30 mouse cellular contexts compared by ENCODE assay signal in the genomic region with DNA sequence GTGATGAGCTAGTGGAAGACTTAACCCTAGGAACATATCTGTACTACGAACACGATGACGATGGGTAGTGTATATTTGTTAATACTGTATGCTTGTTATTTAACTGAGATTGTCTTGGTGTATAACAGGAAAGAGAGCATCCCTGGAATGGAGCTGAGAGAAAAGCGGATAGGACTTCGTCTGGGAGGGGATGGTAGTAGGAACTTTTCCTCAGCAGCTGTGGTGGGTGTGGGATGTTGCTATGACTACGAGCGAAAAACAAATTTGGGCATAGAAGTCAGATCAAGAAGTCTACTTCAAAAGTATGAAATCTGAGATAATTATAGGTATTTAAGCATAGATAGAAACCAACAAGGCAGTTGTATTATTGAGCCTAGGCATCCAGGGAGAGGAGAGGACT. TPM values are rescaled to one million over a fixed set of nuclear protein-coding genes. Genes with fewer than 3 reads are reported as not detected.
DNase-seq lines count a peak whose midpoint lies in the region; ATAC-seq lines count a peak whose summit lies in the region.
"Had no signal": no experiment of that assay in that cellular context is flagged by ENCODE, and none has a peak within 500 bp of the region (broad histone marks: within the 10 kb centered on the region; RNA-seq: fewer than 3 reads in every experiment).

No protein-coding gene starts in this region.

- H3K9ac ChIP-seq in kidney, embryonic 16.5 days (replicated peaks; ENCODE audit: low read length), result no peak overlapping the region
- H3K9ac ChIP-seq: embryonic facial prominence, embryonic 13.5 days; embryonic facial prominence, embryonic 15.5 days; forebrain, embryonic 12.5 days had no signal

- WGBS in kidney, embryonic 16.5 days, result 92% methylated on average over 7 of the region's 7 CpGs

- H3K27ac ChIP-seq in kidney, embryonic 16.5 days (ENCODE audit: low read length), result no peak overlapping the region
- H3K27ac ChIP-seq: embryonic facial prominence, embryonic 13.5 days; embryonic facial prominence, embryonic 15.5 days; forebrain, embryonic 10.5 days; forebrain, embryonic 12.5 days had no signal

- no peak for DNase-seq in frontal cortex, postnatal 14 days (ENCODE audit: low spot score in 2 of 2)
- DNase-seq in left cerebral cortex, postnatal 14 days (ENCODE audit: low spot score in 2 of 2), result peak; percentile 33 to 34
- no peak for DNase-seq in left cerebral cortex, postnatal 10 days (ENCODE audit: extremely low spot score in 1 of 2, low spot score in 2 of 2)
- peak; percentile 75 for DNase-seq in brain, adult 2 months (ENCODE audit: low read depth, low spot score)
- peak; percentile 46 for DNase-seq in telencephalon, adult 2 months (ENCODE audit: low read depth, low spot score)
- DNase-seq: adrenal gland, adult 8-10 months; adrenal gland, postnatal 14 days; adrenal gland, postnatal 36 days; B cell, adult 2 months; cerebellum, adult 11 months; cerebellum, adult 18-20 months; cerebellum, adult 8-10 months; cerebellum, adult 9-11 months; cerebellum, postnatal 14 days; cerebellum, postnatal 36 days; embryo, embryonic 11 days had no signal

- no peaks in the 10 kb centered on the region for H3K36me3 ChIP-seq in kidney, embryonic 16.5 days (ENCODE audit: insufficient read depth, low read length)
- H3K36me3 ChIP-seq: embryonic facial prominence, embryonic 13.5 days; embryonic facial prominence, embryonic 15.5 days; forebrain, embryonic 10.5 days; forebrain, embryonic 12.5 days; G1E had no signal

- H3K4me2 ChIP-seq in kidney, embryonic 16.5 days (replicated peaks; ENCODE audit: low read depth, low read length), result no peak overlapping the region
- H3K4me2 ChIP-seq: embryonic facial prominence, embryonic 13.5 days; embryonic facial prominence, embryonic 15.5 days; forebrain, embryonic 12.5 days had no signal

- no peaks in the 10 kb centered on the region for H3K4me1 ChIP-seq in kidney, embryonic 16.5 days (ENCODE audit: insufficient read depth, low read length)
- H3K4me1 ChIP-seq: embryonic facial prominence, embryonic 13.5 days; embryonic facial prominence, embryonic 15.5 days; forebrain, embryonic 10.5 days; forebrain, embryonic 12.5 days had no signal

- H3K27me3 ChIP-seq in kidney, embryonic 16.5 days (ENCODE audit: insufficient read depth, low read length), result no peaks in the 10 kb centered on the region
- H3K27me3 ChIP-seq: CH12.LX; embryonic facial prominence, embryonic 13.5 days; embryonic facial prominence, embryonic 15.5 days; forebrain, embryonic 12.5 days; Patski had no signal

- intact Hi-C loops in left cerebral cortex, postnatal 14 days (cut with DNase I), result no loop called here
- intact Hi-C loops in left cerebral cortex, postnatal 10 days (cut with DNase I), result no loop called here

- no peak overlapping the region for H3K4me3 ChIP-seq in kidney, embryonic 16.5 days (ENCODE audit: low read length)
- H3K4me3 ChIP-seq: embryonic facial prominence, embryonic 13.5 days; embryonic facial prominence, embryonic 15.5 days; erythroblast, embryonic 14.5 days; forebrain, embryonic 10.5 days; forebrain, embryonic 12.5 days had no signal

- H3K9me3 ChIP-seq in kidney, embryonic 16.5 days (ENCODE audit: low read length), result no peaks in the 10 kb centered on the region
- H3K9me3 ChIP-seq: embryonic facial prominence, embryonic 13.5 days; embryonic facial prominence, embryonic 15.5 days; forebrain, embryonic 10.5 days; forebrain, embryonic 12.5 days had no signal

- ATAC-seq in frontal cortex, adult (ENCODE audit: low TSS enrichment), result peak; percentile 54
- no peak for ATAC-seq in kidney, embryonic 16.5 days (ENCODE audit: low FRiP score, low TSS enrichment)
- ATAC-seq: activated CD4-positive, CD25-positive, alpha-beta regulatory T cell, adult 4 months; CD4-positive, CD25-positive, alpha-beta regulatory T cell, adult 4 months; forebrain, embryonic 14.5 days; Patski had no signal

RNA-seq across cellular contexts. Expression of gene Plppr4, which starts 48.6 kb away (rescaled TPM):
- 100 to 1,000 TPM; 269 to 282 TPM for total RNA-seq in left cerebral cortex, postnatal 14 days (2021)
- 100 to 1,000 TPM; 259 to 267 TPM for total RNA-seq in left cerebral cortex, postnatal 10 days (2021)
- 0.75 and 1.1 TPM in 2 replicates for polyA plus RNA-seq in kidney, embryonic 16.5 days (2015; fragmentation: Nextera tagmentation; extraction: Ambion mirVana)
- total RNA-seq: CH12.LX; common myeloid progenitor, adult 5-6 weeks had no signal
- polyA plus RNA-seq: activated CD4-positive, CD25-positive, alpha-beta regulatory T cell, adult 4 months; CD4-positive, CD25-positive, alpha-beta regulatory T cell, adult 4 months; G1E; Patski had no signal

Comparison
In these comparisons a context has a peak if more than half of its experiments do, and no peak if none do; other contexts are left out.
1. DNase-seq: peak in left cerebral cortex, postnatal 14 days (2 of 2), brain, adult 2 months (single experiment) and telencephalon, adult 2 months (single experiment); none in frontal cortex, postnatal 14 days (0 of 2) and left cerebral cortex, postnatal 10 days (0 of 2).